Mouse (Mus musculus): ENCODE measurements around the gene Noct.

- TF ChIP-seq POLR2A (IDR thresholded peaks at IDR 0.05; ENCODE audit: borderline replicate concordance, extremely low read depth, low read depth, low read length) (no peak), CTCF (IDR thresholded peaks at IDR 0.05; ENCODE audit: insufficient read depth, low read length) (no peak)
Measured at GRCm38 (mm10) chr3:51198291-51198690, 26.0 kb upstream of the Noct start.
